Mouse (Mus musculus) E14TG2a.4 (cell line): ENCODE results near the gene Npas2.

Source experiments
- CTCF ChIP-seq: conservative IDR thresholded peaks from 2 replicates; pipeline ENCODE4 v1.5.1; 2014; ENCODE audit warnings: low read length
- NANOG ChIP-seq: IDR thresholded peaks from 2 replicates; pipeline ENCODE4 v1.6.1; 2014; ENCODE audit warnings: borderline replicate concordance, low read length, mixed read lengths

- TF ChIP-seq CTCF (no peak), NANOG (no peak)
Measured at GRCm38 (mm10) chr1:39181901-39182300, 11.6 kb upstream of the Npas2 start.
